Mouse (Mus musculus) NIH3T3 (cell line): ENCODE data around the gene Pdzd8.

Source experiments
- DNase-seq: peaks from one replicate; pipeline ENCODE4 v3.0.0-alpha.2; 2012; ENCODE audit warnings: low read depth

Pdzd8 gene

GRCm38 (mm10) chr19:59276354-59276753 is 69.2 kb downstream of the Pdzd8 start:
- no peak for DNase-seq

- no peak for DNase-seq
Observed at GRCm38 (mm10) chr19:59273190-59273589, 72.4 kb downstream of the Pdzd8 start.

GRCm38 (mm10) chr19:59267417-59267963 is 78.1 kb downstream of the Pdzd8 start:
- no peak for DNase-seq

GRCm38 (mm10) chr19:59265907-59266306 is 79.7 kb downstream of the Pdzd8 start:
- DNase-seq: peak; percentile 56

GRCm38 (mm10) chr19:59264838-59265532 is 80.6 kb downstream of the Pdzd8 start:
- no peak for DNase-seq

GRCm38 (mm10) chr19:59263171-59263570 is 82.4 kb downstream of the Pdzd8 start:
- DNase-seq: no peak

GRCm38 (mm10) chr19:59261604-59262003 is 84.0 kb downstream of the Pdzd8 start:
- no peak for DNase-seq

GRCm38 (mm10) chr19:59260718-59261442 is 84.7 kb downstream of the Pdzd8 start, which contains the start of gene Slc18a2:
Slc18a2 (plus strand) TSS chr19:59260896.
- DNase-seq: no peak

GRCm38 (mm10) chr19:59259633-59260032 is 85.9 kb downstream of the Pdzd8 start:
- no peak for DNase-seq

- DNase-seq: no peak
Observed at GRCm38 (mm10) chr19:59252651-59253050, 92.9 kb downstream of the Pdzd8 start.

GRCm38 (mm10) chr19:59248553-59249286 is 96.9 kb downstream of the Pdzd8 start:
- no peak for DNase-seq

- DNase-seq: peak; percentile 76
Observed at GRCm38 (mm10) chr19:59248144-59248543, 97.4 kb downstream of the Pdzd8 start.
